Mouse (Mus musculus) C2C12 (cell line): ENCODE measurements around the gene BC048403. TPM values are rescaled to one million over a fixed set of nuclear protein-coding genes. Genes with fewer than 3 reads are reported as not detected.

ENCODE experiments used
- H3K27me3 ChIP-seq: one replicate; pipeline ENCODE4 v1.6.1; 2011; ENCODE audit not compliant: control insufficient read depth, insufficient read depth, insufficient read length
- H3K36me3 ChIP-seq: one replicate; pipeline ENCODE4 v1.6.1; 2011; ENCODE audit not compliant: control insufficient read depth, insufficient read depth
- H3K4me3 ChIP-seq: one replicate; pipeline ENCODE4 v1.5.1; 2011; ENCODE audit warnings: mild to moderate bottlenecking, control low read depth; ENCODE audit not compliant: poor library complexity, insufficient read depth, severe bottlenecking
- H3K79me2 ChIP-seq: one replicate; pipeline ENCODE4 v1.6.1; 2011; ENCODE audit not compliant: control insufficient read depth, insufficient read depth
- H3K79me3 ChIP-seq: one replicate; pipeline ENCODE4 v1.6.1; 2011; ENCODE audit warnings: low read depth, control low read depth
- H3ac ChIP-seq: one replicate; pipeline ENCODE3; 2011; ENCODE audit warnings: low read depth; ENCODE audit not compliant: control insufficient read depth, insufficient read length
- CEBPB ChIP-seq: IDR thresholded peaks from one replicate; pipeline ENCODE4 v1.6.1; 2011; ENCODE audit warnings: low read depth, mild to moderate bottlenecking, control low read depth, moderate library complexity
- CTCF ChIP-seq: IDR thresholded peaks from one replicate; pipeline ENCODE4 v1.5.1; 2011; ENCODE audit not compliant: control insufficient read depth, insufficient read depth, insufficient read length
- FOSL1 ChIP-seq: IDR thresholded peaks from one replicate; pipeline ENCODE4 v1.8.0; 2011; ENCODE audit warnings: mild to moderate bottlenecking, low read length; ENCODE audit not compliant: poor library complexity, insufficient read depth, severe bottlenecking
- MAX ChIP-seq: IDR thresholded peaks from one replicate; pipeline ENCODE4 v1.6.1; 2011; ENCODE audit warnings: mild to moderate bottlenecking, control low read depth
- MYOD1 ChIP-seq: IDR thresholded peaks from one replicate; pipeline ENCODE4 v1.6.1; 2011; ENCODE audit warnings: low read depth; ENCODE audit not compliant: control insufficient read depth, insufficient read length
- MYOG ChIP-seq: IDR thresholded peaks from one replicate; pipeline ENCODE4 v1.6.1; 2011; ENCODE audit not compliant: control insufficient read depth, insufficient read length; ENCODE audit errors: extremely low read depth
- USF1 ChIP-seq: IDR thresholded peaks from one replicate; pipeline ENCODE4 v1.6.1; 2011; ENCODE audit warnings: low read depth, mild to moderate bottlenecking, control low read depth, moderate library complexity
- polyA plus RNA-seq: library from polyadenylated mRNA; unstranded; fragments of >200 nt; fragmentation: generic; extraction: Trizol; gene quantifications from one replicate; pipeline ENCODE4 v1.2.1, GENCODE M21; 2012; ENCODE audit warnings: missing spikeins

The BC048403 gene
- polyA plus RNA-seq, 1 experiment = 3.1 TPM

DNA sequence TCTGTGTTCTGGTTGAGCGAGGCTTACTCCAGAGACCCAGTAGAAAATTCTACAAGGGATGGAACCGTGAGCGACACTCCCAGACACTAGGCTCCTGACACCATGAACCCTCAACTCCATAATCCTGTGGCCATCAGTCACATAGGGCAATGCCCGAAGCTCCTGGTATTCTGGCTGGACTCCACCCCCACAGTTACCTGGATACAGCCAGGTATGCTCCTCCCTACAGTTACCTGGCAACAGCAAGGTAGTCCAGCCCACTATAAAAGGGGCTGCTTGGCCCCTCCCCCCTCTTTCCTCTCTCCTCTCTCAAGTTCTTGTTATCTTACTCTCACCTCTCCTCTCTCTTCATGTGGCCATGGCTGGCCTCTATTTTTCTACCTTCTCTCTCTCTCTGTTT, 12.6 kb upstream of the BC048403 start:
- TF ChIP-seq FOSL1 (no peak), USF1 (no peak), MAX (no peak), MYOG (no peak), CEBPB (no peak), CTCF (no peak), MYOD1 (no peak)
- Histone ChIP-seq H3K79me3 (no peaks in the 10 kb centered on the region), H3K4me3 (no peak overlapping the region), H3K79me2 (no peaks in the 10 kb centered on the region), H3K36me3 (no peaks in the 10 kb centered on the region), H3K27me3 (no peaks in the 10 kb centered on the region), H3ac (no peak overlapping the region)

DNA sequence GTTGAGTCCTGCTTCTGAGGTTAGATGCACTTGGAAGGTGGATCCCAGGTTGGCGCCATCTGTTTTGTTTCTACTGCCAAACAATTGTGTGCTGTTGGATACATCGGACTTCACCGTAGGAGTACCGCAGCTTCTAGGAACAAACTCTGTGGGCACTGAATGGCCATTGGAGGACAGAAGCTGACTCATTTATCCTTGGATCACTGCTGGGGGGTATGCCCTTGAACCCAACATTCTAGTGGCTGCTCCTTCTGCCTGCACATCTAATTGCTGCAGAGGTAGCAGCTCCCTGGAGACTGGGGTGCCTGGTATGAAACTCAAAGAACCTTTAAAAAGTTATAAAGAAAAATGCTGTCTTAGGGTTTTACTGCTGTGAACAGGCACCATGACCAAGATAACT, 11.5 kb upstream of the BC048403 start:
- Histone ChIP-seq H3ac (no peak overlapping the region), H3K4me3 (no peak overlapping the region), H3K79me2 (no peaks in the 10 kb centered on the region), H3K36me3 (no peaks in the 10 kb centered on the region), H3K79me3 (no peaks in the 10 kb centered on the region), H3K27me3 (no peaks in the 10 kb centered on the region)
- no peak for TF ChIP-seq FOSL1
- TF ChIP-seq CEBPB = no peak
- no peak for TF ChIP-seq MAX
- no peak for TF ChIP-seq MYOG
- no peak for TF ChIP-seq CTCF
- no peak for TF ChIP-seq USF1

DNA sequence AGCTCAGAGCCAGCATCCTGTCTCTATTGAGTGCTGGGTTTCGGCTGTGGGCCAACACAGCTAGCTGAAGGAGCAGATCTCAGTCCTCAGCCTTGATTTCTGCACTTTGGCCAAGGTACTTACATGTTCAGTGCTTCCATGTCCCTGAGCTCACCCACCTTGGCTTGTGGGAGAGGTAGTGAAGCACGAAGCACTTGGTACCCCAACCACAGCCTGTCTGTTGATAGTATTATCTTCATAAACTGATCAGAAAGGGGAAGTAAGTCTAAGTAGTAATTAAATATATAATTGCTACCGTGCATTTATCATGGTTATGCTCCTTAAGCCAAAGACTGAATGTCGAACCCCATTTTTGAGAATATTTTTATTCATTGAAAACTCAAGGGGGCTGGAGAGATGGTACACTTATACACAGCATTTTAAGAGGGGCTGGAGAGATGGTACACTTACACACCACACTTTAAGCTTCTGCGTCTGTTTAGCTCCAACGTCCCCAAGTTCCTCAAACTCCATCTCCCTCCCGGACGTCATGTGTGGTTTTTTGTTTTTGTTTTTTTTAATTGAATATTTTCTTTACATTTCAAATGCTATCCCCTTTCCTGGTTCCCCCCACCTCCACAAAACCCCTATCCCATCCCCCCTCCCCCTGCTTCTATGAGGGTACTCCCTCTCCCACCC, 8.6 kb upstream of the BC048403 start:
- Histone ChIP-seq H3K36me3 (no peaks in the 10 kb centered on the region), H3ac (no peak overlapping the region), H3K79me3 (no peaks in the 10 kb centered on the region), H3K27me3 (peaks cover 3% of the 10 kb centered on the region), H3K79me2 (no peaks in the 10 kb centered on the region), H3K4me3 (no peak overlapping the region)
- TF ChIP-seq MYOG = no peak
- no peak for TF ChIP-seq MAX

DNA sequence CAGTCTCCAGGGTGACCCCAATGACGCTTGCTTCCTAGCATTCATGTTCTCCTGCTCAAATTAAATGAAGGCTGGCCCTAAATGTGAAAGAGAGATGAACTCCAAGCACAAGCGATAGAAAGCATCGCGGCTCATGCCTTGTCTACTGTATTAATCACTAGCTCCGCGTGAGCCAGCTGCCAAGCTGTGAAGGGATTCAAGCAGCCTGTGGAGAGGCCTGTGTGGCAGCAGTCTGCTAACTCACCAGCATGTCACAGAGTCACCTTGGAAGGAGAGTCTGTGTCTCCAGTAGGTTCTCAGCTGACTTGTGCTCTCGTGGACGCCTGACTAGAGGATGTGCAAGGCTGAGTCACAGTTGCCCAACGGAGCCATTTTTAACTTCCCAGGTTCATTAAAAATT, 7.2 kb upstream of the BC048403 start:
- Histone ChIP-seq H3K36me3 (no peaks in the 10 kb centered on the region), H3K27me3 (peaks cover 3% of the 10 kb centered on the region), H3K79me2 (no peaks in the 10 kb centered on the region), H3K79me3 (no peaks in the 10 kb centered on the region), H3K4me3 (no peak overlapping the region), H3ac (no peak overlapping the region)
- no peak for TF ChIP-seq CEBPB
- TF ChIP-seq FOSL1 = no peak
- TF ChIP-seq CTCF = no peak
- no peak for TF ChIP-seq MAX
- TF ChIP-seq MYOD1 = no peak
- no peak for TF ChIP-seq MYOG
- no peak for TF ChIP-seq USF1

DNA sequence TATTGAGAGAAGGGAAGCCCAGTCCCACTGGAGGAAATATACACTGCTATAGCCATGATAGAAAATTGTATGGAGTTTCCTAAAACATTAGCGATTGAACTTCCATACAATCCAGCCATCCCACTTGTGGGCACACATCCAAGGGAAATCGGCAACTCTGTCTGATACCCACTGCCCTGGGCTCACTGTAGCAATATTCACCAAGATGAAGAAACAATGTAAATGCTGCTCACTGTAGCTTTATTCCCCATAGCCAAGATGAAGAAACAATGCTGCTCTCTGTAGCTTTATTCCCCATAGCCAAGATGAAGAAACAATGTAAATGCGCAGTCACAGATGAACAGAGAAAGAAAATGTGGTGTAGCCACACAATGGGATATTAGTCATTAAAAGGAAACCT, 2.5 kb upstream of the BC048403 start:
- H3K79me2 ChIP-seq = peaks cover 10% of the 10 kb centered on the region

DNA sequence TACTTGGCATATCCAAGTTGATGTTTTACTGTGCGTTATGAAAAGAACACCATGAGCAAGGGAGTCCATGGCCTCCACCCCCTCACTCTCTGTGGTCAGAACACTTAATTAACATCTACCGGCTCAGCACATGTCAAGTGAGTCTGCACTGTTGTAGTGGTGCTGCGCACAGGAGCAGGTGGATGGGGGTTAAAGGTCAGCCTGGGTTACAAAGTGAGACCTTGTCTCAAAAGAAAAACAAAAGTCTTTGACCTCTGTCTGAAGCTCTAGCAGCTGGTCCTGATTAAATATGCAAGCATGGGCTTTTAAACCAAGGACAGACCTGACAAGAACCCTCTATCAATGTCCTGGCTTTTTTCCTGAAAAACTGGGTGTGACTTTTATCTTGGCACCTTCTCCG, 2.6 kb downstream of the BC048403 start:
- Histone ChIP-seq H3K36me3 (peaks cover 12% of the 10 kb centered on the region), H3K4me3 (no peak overlapping the region), H3K79me2 (peaks cover 10% of the 10 kb centered on the region), H3K79me3 (peaks cover 5% of the 10 kb centered on the region), H3K27me3 (no peaks in the 10 kb centered on the region), H3ac (no peak overlapping the region)
- no peak for TF ChIP-seq USF1
- no peak for TF ChIP-seq CTCF
- TF ChIP-seq FOSL1 = no peak
- no peak for TF ChIP-seq MYOG
- TF ChIP-seq MYOD1 = no peak
- TF ChIP-seq MAX = no peak
- TF ChIP-seq CEBPB = no peak

More for the DNA sequence above, 2.5 kb upstream of the BC048403 start:
- Histone ChIP-seq H3K36me3 (no peaks in the 10 kb centered on the region), H3K79me3 (peaks cover 2% of the 10 kb centered on the region), H3K4me3 (no peak overlapping the region), H3ac (no peak overlapping the region), H3K27me3 (peaks cover 3% of the 10 kb centered on the region)
- TF ChIP-seq MYOD1 = no peak
- TF ChIP-seq MAX = no peak
- no peak for TF ChIP-seq USF1
- TF ChIP-seq MYOG = no peak
- TF ChIP-seq CEBPB = no peak
- TF ChIP-seq CTCF = no peak
- no peak for TF ChIP-seq FOSL1
